Mouse (Mus musculus) spleen, postnatal 10 days (tissue): ENCODE results near the gene Iars.

ENCODE experiments used
- DNase-seq, 2 experiments: peaks; one replicate each; pipeline ENCODE4 v3.0.0; 2021 to 2022; ENCODE audit warnings: low spot score in 2 of 2

Gene Iars

GRCm38 (mm10) chr13:49681351-49682232, at the start of gene Iars:
Gene Iars (plus strand): TSS chr13:49682100.
- peak; percentile 93 to 97 for DNase-seq

GRCm38 (mm10) chr13:49639965-49640364, 41.9 kb upstream of the Iars start:
- no peak for DNase-seq

GRCm38 (mm10) chr13:49642650-49643049, 39.2 kb upstream of the Iars start:
- DNase-seq = no peak

GRCm38 (mm10) chr13:49643669-49644362, 38.1 kb upstream of the Iars start:
- DNase-seq = no peak

- no peak for DNase-seq
Observed at GRCm38 (mm10) chr13:49644731-49645529, 37.0 kb upstream of the Iars start.

- no peak for DNase-seq
Observed at GRCm38 (mm10) chr13:49646019-49646418, 35.9 kb upstream of the Iars start.

GRCm38 (mm10) chr13:49651136-49651535, 30.8 kb upstream of the Iars start:
- DNase-seq = no peak

GRCm38 (mm10) chr13:49651781-49652351, 30.0 kb upstream of the Iars start:
- no peak for DNase-seq

GRCm38 (mm10) chr13:49652481-49653179, 29.3 kb upstream of the Iars start, which contains the start of the genes Cenpp and Nol8:
Gene Cenpp (minus strand): TSS chr13:49652785.
Gene Nol8 (plus strand): TSS chr13:49653078.
- peak; percentile 98 to 100 for DNase-seq

- peak in 1 of 2 experiments; percentile 62 for DNase-seq
Observed at GRCm38 (mm10) chr13:49653180-49653541, 28.7 kb upstream of the Iars start.

- no peak for DNase-seq
Observed at GRCm38 (mm10) chr13:49677793-49678192, 4.1 kb upstream of the Iars start.

GRCm38 (mm10) chr13:49682233-49682846, 440 bp downstream of the Iars start:
- DNase-seq = no peak

- no peak for DNase-seq
Observed at GRCm38 (mm10) chr13:49684266-49684665, 2.4 kb downstream of the Iars start.

GRCm38 (mm10) chr13:49691056-49691455, 9.2 kb downstream of the Iars start:
- DNase-seq = no peak

- no peak for DNase-seq
Observed at GRCm38 (mm10) chr13:49703216-49703779, 21.4 kb downstream of the Iars start.

GRCm38 (mm10) chr13:49706032-49706690, 24.3 kb downstream of the Iars start:
- no peak for DNase-seq

GRCm38 (mm10) chr13:49708311-49708710, 26.4 kb downstream of the Iars start:
- DNase-seq = no peak

GRCm38 (mm10) chr13:49712047-49712721, 30.3 kb downstream of the Iars start:
- DNase-seq = no peak

GRCm38 (mm10) chr13:49719310-49719709, 37.4 kb downstream of the Iars start:
- no peak for DNase-seq
